Mouse (Mus musculus) layer of hippocampus, adult 9-11 months (tissue): Measurements from ENCODE around the gene Gadl1.

Source experiments
- DNase-seq: peaks from one replicate; pipeline ENCODE4 v3.0.0; 2022

Gene Gadl1

DNA sequence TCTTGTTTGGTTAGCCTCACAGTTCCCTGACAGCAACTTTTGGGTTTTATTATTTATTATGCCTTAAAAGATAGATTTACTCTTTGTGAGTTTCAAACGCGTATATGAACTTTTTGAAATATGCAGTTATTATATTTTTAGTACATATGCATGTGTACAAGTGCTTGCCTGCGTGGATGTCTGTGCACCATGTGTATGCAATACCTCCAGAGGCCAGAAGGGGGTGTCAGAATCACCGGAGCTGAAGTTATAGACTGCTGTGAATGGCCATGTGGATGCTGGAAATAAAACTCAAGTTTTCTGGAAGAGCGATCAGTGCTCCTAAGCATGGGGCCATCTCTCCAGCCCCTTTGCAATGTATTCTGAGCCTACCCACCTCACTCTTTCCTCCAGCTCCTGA is 28.7 kb downstream of the Gadl1 start:
- no peak for DNase-seq

GRCm38 (mm10) chr9:115939420-115939819 is 30.2 kb downstream of the Gadl1 start:
- DNase-seq: no peak

DNA sequence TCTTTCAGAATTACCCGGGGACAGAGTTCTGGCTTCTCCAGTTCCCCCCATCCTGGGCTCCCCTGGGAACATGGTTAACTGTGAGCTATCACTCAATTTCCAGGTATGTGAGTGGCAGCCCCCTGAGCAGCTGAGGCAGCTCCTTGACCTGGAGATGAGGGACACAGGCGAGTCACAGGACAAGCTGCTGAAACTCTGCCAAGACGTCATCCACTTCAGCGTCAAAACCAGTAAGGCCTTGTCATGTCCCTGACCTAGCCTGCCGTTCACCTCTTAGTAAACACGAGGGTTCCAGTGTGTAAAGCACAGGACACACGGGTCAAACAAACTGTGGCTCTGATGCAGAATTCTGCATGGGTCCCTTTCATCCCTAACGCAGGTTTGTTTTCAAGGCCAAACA is 31.9 kb downstream of the Gadl1 start:
- no peak for DNase-seq

DNA sequence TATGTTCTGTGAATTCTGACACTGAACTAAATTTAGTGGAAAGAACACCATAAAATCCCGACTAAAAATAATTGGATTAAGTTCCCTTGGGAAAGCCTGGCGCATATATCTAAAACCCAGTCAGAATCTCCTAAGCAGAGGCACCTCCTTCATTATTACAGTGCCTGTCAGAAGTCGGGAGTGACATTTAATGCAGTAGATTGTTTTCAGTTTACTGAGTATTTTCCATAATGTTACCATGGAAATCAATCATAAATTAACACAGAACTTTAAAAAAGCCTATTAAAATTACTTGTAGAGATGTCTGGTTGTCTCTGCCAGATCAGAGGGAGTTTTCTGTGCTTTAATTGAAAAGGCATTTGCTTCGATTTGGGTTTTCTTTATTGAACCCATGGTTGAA is 33.2 kb downstream of the Gadl1 start:
- no peak for DNase-seq

DNA sequence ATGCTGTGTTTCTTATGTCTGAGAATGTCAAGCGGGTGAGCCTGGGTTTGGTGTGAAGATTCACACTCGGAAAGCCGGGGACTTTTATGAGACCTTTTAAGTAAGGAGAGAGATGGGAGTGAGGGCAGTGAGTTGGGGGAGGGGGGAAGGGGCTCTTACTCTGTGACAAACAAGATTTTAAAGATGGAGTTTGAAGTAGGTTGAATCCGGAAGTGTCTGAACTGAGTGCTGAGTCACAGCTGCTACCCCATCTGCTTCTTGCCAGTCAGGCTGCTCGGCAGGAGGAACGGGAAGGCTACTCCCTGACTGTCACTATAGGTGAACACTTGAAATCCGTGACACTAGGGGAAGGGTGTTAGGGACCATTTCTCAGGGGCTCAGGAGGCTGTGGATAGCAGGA is 33.7 kb downstream of the Gadl1 start:
- peak; percentile 46 for DNase-seq

DNA sequence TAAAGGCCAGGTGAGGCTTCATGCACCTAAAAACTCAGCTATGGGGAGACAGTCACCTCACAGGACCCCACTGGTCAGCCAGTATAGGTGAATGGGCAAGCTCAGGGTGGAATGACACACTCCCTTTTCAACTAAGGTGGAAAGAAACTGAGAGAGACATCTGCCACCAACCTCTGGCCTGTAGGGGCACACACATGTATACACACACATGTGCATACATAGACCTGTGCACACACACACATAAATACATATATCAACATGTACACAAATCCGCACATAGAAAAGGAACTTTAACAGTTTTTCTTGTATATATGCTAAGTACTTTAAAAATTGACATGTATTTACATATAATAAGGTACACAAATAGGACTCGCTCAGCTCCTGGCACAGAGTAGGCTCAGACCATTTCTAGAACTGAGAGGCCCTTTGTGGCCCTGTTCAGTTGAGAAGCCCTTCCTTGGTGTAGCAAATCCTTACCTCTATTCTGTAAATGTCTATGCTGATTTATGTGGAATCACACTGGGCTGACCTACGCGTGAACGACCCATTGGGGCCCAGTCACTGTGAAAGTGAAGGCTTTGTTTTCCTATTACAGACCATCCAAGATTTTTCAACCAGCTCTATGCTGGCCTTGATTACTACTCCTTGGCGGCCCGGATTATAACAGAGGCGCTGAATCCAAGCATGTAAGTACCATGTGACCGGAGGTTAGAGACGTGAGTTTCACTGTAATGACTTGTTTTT is 34.5 kb downstream of the Gadl1 start:
- DNase-seq: no peak

- DNase-seq: no peak
Observed at GRCm38 (mm10) chr9:115965056-115965455, 55.8 kb downstream of the Gadl1 start.

- DNase-seq: no peak
Observed at GRCm38 (mm10) chr9:115966116-115966515, 56.9 kb downstream of the Gadl1 start.

GRCm38 (mm10) chr9:115966746-115967145 is 57.5 kb downstream of the Gadl1 start:
- peak; percentile 49 for DNase-seq

DNA sequence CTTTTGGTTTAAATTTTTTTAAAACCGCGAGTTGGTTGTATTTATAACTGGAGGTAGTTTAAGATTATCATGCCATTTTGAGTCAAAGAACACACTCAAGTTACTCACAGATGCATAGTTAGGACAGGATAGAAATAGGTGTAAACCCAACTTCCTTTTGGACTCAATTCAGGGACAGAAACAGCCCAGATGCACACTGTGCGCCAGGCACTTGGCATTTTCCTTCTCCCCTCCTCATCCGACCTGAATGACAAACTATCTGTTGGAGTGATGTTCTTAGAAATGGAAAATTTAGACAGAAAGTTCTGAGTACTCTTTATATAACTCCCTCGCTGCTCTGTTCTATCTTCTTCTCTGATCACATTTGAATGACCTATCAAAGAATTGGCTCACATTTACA is 58.4 kb downstream of the Gadl1 start:
- no peak for DNase-seq

DNA sequence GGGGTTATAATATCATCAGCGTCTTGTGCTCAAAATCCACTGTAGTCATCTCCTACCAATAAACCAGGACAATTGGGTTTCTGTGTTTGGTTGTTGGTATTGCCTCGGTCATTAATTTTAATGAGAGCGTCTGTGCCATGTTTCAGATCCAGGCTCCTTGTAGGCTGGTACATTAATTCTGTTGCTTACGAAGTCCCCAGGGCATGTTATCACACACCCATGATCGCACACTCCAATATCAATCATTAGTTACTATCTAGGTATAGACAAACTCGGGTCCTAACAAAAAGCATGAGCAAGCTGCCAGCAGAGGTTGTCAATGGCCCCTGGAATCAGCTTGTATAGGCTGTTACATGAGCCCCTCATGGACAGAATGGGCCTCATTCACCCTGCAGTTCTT is 67.6 kb downstream of the Gadl1 start:
- DNase-seq: no peak

- DNase-seq: peak; percentile 45
Observed at GRCm38 (mm10) chr9:115977598-115978240, 68.5 kb downstream of the Gadl1 start.

DNA sequence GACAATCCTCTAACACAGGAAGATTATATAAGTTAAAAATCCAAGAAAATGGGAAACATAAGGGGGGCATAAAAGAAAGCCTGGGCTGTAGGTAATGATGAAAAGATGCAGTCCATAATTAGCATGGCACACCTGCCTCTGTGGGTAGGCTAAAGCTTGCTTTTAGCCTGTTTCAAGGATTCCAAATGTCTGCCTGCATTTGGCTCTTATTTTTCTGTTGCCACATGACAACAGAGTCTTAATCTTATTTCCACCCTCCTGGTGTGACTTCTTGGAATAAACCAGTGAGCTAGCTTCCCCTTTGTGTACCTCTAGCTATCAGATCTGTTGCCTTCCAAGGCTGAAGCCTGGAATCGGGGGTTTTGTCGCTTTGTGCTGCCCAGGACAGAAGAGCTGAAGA is 69.2 kb downstream of the Gadl1 start:
- DNase-seq: peak; percentile 19

- DNase-seq: no peak
Observed at GRCm38 (mm10) chr9:115990661-115991060, 81.4 kb downstream of the Gadl1 start.

GRCm38 (mm10) chr9:115994772-115995171 is 85.5 kb downstream of the Gadl1 start:
- no peak for DNase-seq

GRCm38 (mm10) chr9:115995856-115996560 is 86.8 kb downstream of the Gadl1 start:
- DNase-seq: no peak

GRCm38 (mm10) chr9:115998383-115998782 is 89.1 kb downstream of the Gadl1 start:
- no peak for DNase-seq

- DNase-seq: no peak
Observed at GRCm38 (mm10) chr9:115999361-115999990, 90.2 kb downstream of the Gadl1 start.

DNA sequence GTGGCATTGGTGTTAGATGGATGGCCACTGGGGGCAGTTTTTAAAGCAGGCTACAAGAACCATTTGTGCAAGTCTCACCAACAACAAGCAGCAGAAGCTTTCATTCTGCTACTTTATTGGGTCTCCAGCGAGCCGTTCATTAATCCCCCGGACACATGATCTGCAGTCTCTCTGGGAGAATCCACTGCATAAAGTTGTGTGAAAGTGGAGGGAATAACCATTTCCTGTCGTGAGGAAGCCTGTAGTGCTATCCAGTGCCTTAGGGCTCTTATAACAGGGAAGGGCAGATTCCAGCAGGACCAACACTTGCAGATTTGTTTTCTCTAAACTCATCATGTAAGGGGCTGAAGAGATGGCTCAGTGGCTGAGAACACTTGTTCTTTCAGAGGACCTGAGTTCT is 104.7 kb downstream of the Gadl1 start:
- DNase-seq: no peak

- DNase-seq: no peak
Observed at GRCm38 (mm10) chr9:116016221-116016620, 107.0 kb downstream of the Gadl1 start.

DNA sequence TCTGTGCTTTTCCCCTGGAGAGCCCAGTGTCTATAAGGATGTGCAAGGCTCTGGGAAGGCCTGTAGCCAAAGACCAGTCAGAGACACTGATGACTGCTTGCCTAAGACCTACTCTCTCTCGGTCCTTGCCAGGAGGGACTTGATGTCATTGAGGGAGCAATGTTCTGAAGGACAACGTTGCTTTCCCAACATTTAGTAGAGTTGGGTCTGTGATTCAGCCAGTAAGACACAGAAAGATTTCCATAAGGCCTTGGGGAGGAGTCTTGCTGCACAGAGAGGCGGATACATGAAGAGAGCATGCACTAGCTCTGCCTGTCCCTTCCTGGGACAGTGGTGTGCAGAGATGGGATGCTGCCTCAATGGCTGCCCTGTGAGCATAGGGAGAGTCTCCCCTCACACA is 107.8 kb downstream of the Gadl1 start:
- DNase-seq: no peak

DNA sequence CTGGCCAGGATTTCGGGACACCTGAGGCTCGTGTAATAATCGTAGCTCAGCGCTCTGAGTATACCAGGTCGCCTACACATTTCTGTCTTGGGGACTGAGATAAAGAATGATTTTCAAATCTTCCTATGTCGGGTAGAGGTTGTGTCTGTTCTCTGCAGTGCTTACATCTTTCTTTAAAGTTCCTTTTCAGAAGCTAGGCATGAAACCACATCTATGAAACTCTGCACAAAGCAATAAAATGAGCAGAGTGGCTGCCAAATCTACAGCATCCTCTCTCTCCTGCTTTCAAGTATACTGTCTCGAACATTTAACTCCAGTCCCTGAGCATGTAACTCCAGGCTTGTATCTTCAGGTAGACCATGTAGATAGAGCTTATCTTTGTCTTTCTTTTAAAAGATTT is 109.3 kb downstream of the Gadl1 start:
- DNase-seq: no peak

GRCm38 (mm10) chr9:116025371-116025770 is 116.1 kb downstream of the Gadl1 start:
- no peak for DNase-seq

DNA sequence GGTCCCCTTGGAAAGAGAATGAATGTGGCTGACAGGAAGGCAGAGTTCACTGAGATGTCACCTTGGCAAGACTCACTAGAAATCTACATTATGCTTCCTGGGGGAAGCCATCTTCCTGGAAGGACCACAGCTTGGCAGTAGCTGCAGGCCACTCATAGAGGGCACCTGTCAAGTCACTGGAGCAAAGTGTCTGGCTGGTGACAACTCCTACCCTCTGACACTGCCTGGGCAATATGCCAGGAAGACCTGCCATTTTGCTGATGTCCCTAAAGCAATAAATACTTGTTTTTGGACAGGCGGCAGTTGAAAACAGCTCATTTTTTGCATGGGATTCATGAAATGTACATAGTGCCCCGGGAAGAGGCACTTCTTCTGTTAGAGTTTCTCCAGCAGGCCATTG is 119.8 kb downstream of the Gadl1 start:
- DNase-seq: no peak
